Mouse (Mus musculus) limb, embryonic 11.5 days (tissue): ENCODE results near the gene Samd4. TPM values are rescaled to one million over a fixed set of nuclear protein-coding genes. Genes with fewer than 3 reads are reported as not detected.
A peak's percentile ranks its signal among the peaks of the same experiment; 100 is the strongest.

Source experiments
- ATAC-seq: fragments of 200-750 bp; cut with Nextera tagmentation; 2 replicates; pipeline ENCODE4 v1.8.0; 2017; ENCODE audit warnings: low read depth; ENCODE audit not compliant: insufficient number of reproducible peaks, low FRiP score, low TSS enrichment
- DNase-seq: peaks from one replicate; pipeline ENCODE4 v3.0.0-alpha.2; 2015; ENCODE audit warnings: low spot score
- H3K27ac ChIP-seq: fragments of 300-500 bp; sonication (generic); replicated peaks from 2 replicates; pipeline ENCODE4 v1.5.1; 2014; ENCODE audit warnings: low read depth, mild to moderate bottlenecking, low read length
- H3K27me3 ChIP-seq: fragments of 300-500 bp; sonication (generic); 2 replicates; pipeline ENCODE4 v1.6.1; 2014; ENCODE audit warnings: mild to moderate bottlenecking, low read length, mixed read lengths; ENCODE audit not compliant: control insufficient read depth, insufficient read depth
- H3K36me3 ChIP-seq: fragments of 300-500 bp; sonication (generic); 2 replicates; pipeline ENCODE4 v1.6.1; 2014; ENCODE audit warnings: mild to moderate bottlenecking, low read length, moderate library complexity, mixed read lengths; ENCODE audit not compliant: control insufficient read depth, insufficient read depth
- H3K4me1 ChIP-seq: fragments of 300-500 bp; sonication (generic); 2 replicates; pipeline ENCODE4 v1.6.1; 2014; ENCODE audit warnings: low read length, mixed read lengths; ENCODE audit not compliant: control insufficient read depth, insufficient read depth
- H3K4me2 ChIP-seq: fragments of 300-500 bp; sonication (generic); 2 replicates; pipeline ENCODE4 v1.6.1; 2014; ENCODE audit warnings: low read depth, mild to moderate bottlenecking, moderate library complexity; ENCODE audit not compliant: severe bottlenecking
- H3K4me3 ChIP-seq: fragments of 300-500 bp; sonication (generic); 2 replicates; pipeline ENCODE4 v1.5.1; 2014; ENCODE audit warnings: low read depth, low read length
- H3K9ac ChIP-seq: fragments of 300-500 bp; sonication (generic); 2 replicates; pipeline ENCODE4 v1.6.1; 2014; ENCODE audit warnings: mild to moderate bottlenecking, low read length
- H3K9me3 ChIP-seq: fragments of 300-500 bp; sonication (generic); 2 replicates; pipeline ENCODE4 v1.6.1; 2016; ENCODE audit warnings: low read length; ENCODE audit not compliant: control insufficient read depth
- WGBS: fragments of 180-500 bp; shearing (Covaris S2); extraction: QIAGEN DNeasy Blood & Tissue Kit; methylation state at CpG from one replicate; pipeline ENCODE4 v1.1.7; 2014; 5-methylcytosine and 5-hydroxymethylcytosine counted together
- polyA plus RNA-seq: library from polyadenylated mRNA; unstranded; fragments of >200 nt; fragmentation: Nextera tagmentation; extraction: Ambion mirVana; gene quantifications from 2 replicates; pipeline ENCODE4 v1.2.1, GENCODE M21; 2014

The Samd4 gene
- polyA plus RNA-seq, 1 experiment from 2014 or later = 3.0 TPM

GRCm38 (mm10) chr14:46982106-46982505 lies 99.5 kb downstream of the Samd4 start:
- Histone ChIP-seq H3K27me3 (no peaks in the 10 kb centered on the region), H3K9ac (no peak overlapping the region), H3K4me1 (no peaks in the 10 kb centered on the region), H3K27ac (no peak overlapping the region), H3K9me3 (no peaks in the 10 kb centered on the region), H3K36me3 (no peaks in the 10 kb centered on the region), H3K4me3 (no peak overlapping the region), H3K4me2 (no peak overlapping the region)
- ATAC-seq (no peak), DNase-seq (no peak)
- WGBS = 84% methylated on average over 6 of the region's 6 CpGs

- no peak for ATAC-seq
- H3K9ac ChIP-seq = no peak overlapping the region
- 75% methylated on average over 8 of the region's 8 CpGs for WGBS
Observed at GRCm38 (mm10) chr14:46984542-46985125, 102.0 kb downstream of the Samd4 start.

GRCm38 (mm10) chr14:46989694-46990093 lies 107.0 kb downstream of the Samd4 start:
- no peak for ATAC-seq

More at GRCm38 (mm10) chr14:46984542-46985125, 102.0 kb downstream of the Samd4 start:
- H3K36me3 ChIP-seq = no peaks in the 10 kb centered on the region
- no peak overlapping the region for H3K4me2 ChIP-seq
- no peaks in the 10 kb centered on the region for H3K27me3 ChIP-seq
- no peak for DNase-seq
- H3K4me3 ChIP-seq = no peak overlapping the region
- H3K27ac ChIP-seq = no peak overlapping the region
- H3K9me3 ChIP-seq = no peaks in the 10 kb centered on the region
- no peaks in the 10 kb centered on the region for H3K4me1 ChIP-seq

GRCm38 (mm10) chr14:46990450-46990849 lies 107.8 kb downstream of the Samd4 start:
- ATAC-seq (no peak), DNase-seq (no peak)
- Histone ChIP-seq H3K27me3 (no peaks in the 10 kb centered on the region), H3K9me3 (no peaks in the 10 kb centered on the region), H3K4me3 (no peak overlapping the region), H3K9ac (no peak overlapping the region), H3K27ac (no peak overlapping the region), H3K4me2 (no peak overlapping the region), H3K36me3 (no peaks in the 10 kb centered on the region), H3K4me1 (no peaks in the 10 kb centered on the region)
- 85% methylated on average over 3 of the region's 3 CpGs for whole genome bisulfite sequencing

More at GRCm38 (mm10) chr14:46989694-46990093, 107.0 kb downstream of the Samd4 start:
- no peak overlapping the region for H3K4me2 ChIP-seq
- no peaks in the 10 kb centered on the region for H3K36me3 ChIP-seq
- H3K27ac ChIP-seq = no peak overlapping the region
- no peak for DNase-seq
- WGBS = 69% methylated on average over 4 of the region's 4 CpGs
- H3K9ac ChIP-seq = no peak overlapping the region
- no peaks in the 10 kb centered on the region for H3K4me1 ChIP-seq
- no peak overlapping the region for H3K4me3 ChIP-seq
- H3K27me3 ChIP-seq = no peaks in the 10 kb centered on the region
- no peaks in the 10 kb centered on the region for H3K9me3 ChIP-seq

GRCm38 (mm10) chr14:46994704-46995103 lies 112.0 kb downstream of the Samd4 start:
- Histone ChIP-seq H3K27me3 (no peaks in the 10 kb centered on the region), H3K36me3 (no peaks in the 10 kb centered on the region), H3K4me1 (no peaks in the 10 kb centered on the region), H3K27ac (no peak overlapping the region), H3K4me2 (no peak overlapping the region), H3K9me3 (no peaks in the 10 kb centered on the region), H3K9ac (no peak overlapping the region), H3K4me3 (no peak overlapping the region)
- WGBS = 92% methylated on average over 7 of the region's 7 CpGs
- DNase-seq (no peak), ATAC-seq (no peak)

- DNase-seq = no peak
- Histone ChIP-seq H3K36me3 (no peaks in the 10 kb centered on the region), H3K4me2 (no peak overlapping the region), H3K27me3 (no peaks in the 10 kb centered on the region), H3K4me3 (no peak overlapping the region), H3K4me1 (0 out of 2 replicates have a peak, but pooled peaks cover 3% of the 10 kb centered on the region), H3K9ac (no peak overlapping the region), H3K27ac (no peak overlapping the region), H3K9me3 (no peaks in the 10 kb centered on the region)
- WGBS = 75% methylated on average over 9 of the region's 9 CpGs
- ATAC-seq = no peak
Observed at GRCm38 (mm10) chr14:46999321-47000025, 116.8 kb downstream of the Samd4 start.

GRCm38 (mm10) chr14:47000096-47000736 lies 117.6 kb downstream of the Samd4 start:
- no peak for DNase-seq
- Histone ChIP-seq H3K4me1 (0 out of 2 replicates have a peak, but pooled peaks cover 3% of the 10 kb centered on the region), H3K9me3 (no peaks in the 10 kb centered on the region), H3K9ac (no peak overlapping the region), H3K36me3 (no peaks in the 10 kb centered on the region), H3K4me3 (no peak overlapping the region), H3K4me2 (no peak overlapping the region), H3K27ac (no peak overlapping the region), H3K27me3 (no peaks in the 10 kb centered on the region)
- 88% methylated on average over 11 of the region's 11 CpGs for WGBS
- ATAC-seq = no peak

GRCm38 (mm10) chr14:47000786-47001761 lies 118.4 kb downstream of the Samd4 start:
- H3K4me1 ChIP-seq = 0 out of 2 replicates have a peak, but pooled peaks cover 3% of the 10 kb centered on the region
- DNase-seq = peak; percentile 23
- no peaks in the 10 kb centered on the region for H3K36me3 ChIP-seq
- H3K4me2 ChIP-seq = no peak overlapping the region
- H3K27me3 ChIP-seq = no peaks in the 10 kb centered on the region
- H3K4me3 ChIP-seq = no peak overlapping the region
- ATAC-seq = no peak
- H3K9me3 ChIP-seq = no peaks in the 10 kb centered on the region
- H3K27ac ChIP-seq = no peak overlapping the region
- H3K9ac ChIP-seq = no peak overlapping the region
- WGBS = 60% methylated on average over 24 of the region's 24 CpGs
